Mouse (Mus musculus) liver, adult 2 months (tissue): ENCODE measurements around the gene Mgat2. TPM values are rescaled to one million over a fixed set of nuclear protein-coding genes. Genes with fewer than 3 reads are reported as not detected.
A peak's percentile ranks its signal among the peaks of the same experiment; 100 is the strongest.

ENCODE experiments used
- DNase-seq: peaks from one replicate; pipeline ENCODE4 v3.0.0-alpha.2; 2011; ENCODE audit warnings: low read depth, low spot score; ENCODE audit errors: extremely low read depth
- H3K27ac ChIP-seq: fragments of 200-500 bp; replicated peaks from 2 replicates; pipeline ENCODE4 v1.5.1; 2012; ENCODE audit warnings: low read depth, mild to moderate bottlenecking, control low read depth, inconsistent platforms, low read length; ENCODE audit not compliant: insufficient read depth
- H3K27me3 ChIP-seq: fragments of 200-500 bp; 2 replicates; pipeline ENCODE4 v1.6.1; 2012; ENCODE audit warnings: mild to moderate bottlenecking, moderate library complexity, low read length, inconsistent platforms; ENCODE audit not compliant: control insufficient read depth, insufficient read depth
- H3K36me3 ChIP-seq: fragments of 200-500 bp; 2 replicates; pipeline ENCODE4 v1.6.1; 2012; ENCODE audit warnings: low read length, inconsistent platforms; ENCODE audit not compliant: control insufficient read depth, insufficient read depth
- H3K4me1 ChIP-seq: fragments of 200-500 bp; 2 replicates; pipeline ENCODE4 v1.6.1; 2011; ENCODE audit warnings: low read length; ENCODE audit not compliant: control insufficient read depth, insufficient read depth
- H3K4me3 ChIP-seq: fragments of 200-500 bp; 2 replicates; pipeline ENCODE4 v1.5.1; 2011; ENCODE audit warnings: low read depth, mild to moderate bottlenecking, control low read depth, low read length, moderate library complexity; ENCODE audit not compliant: insufficient read depth
- H3K79me2 ChIP-seq: fragments of 200-500 bp; 2 replicates; pipeline ENCODE4 v1.6.1; 2012; ENCODE audit warnings: inconsistent platforms, mild to moderate bottlenecking, low read length, moderate library complexity; ENCODE audit not compliant: control insufficient read depth, insufficient read depth
- H3K9ac ChIP-seq: fragments of 200-500 bp; 2 replicates; pipeline ENCODE4 v1.6.1; 2012; ENCODE audit warnings: low read depth, mild to moderate bottlenecking, control low read depth, inconsistent platforms, low read length
- CTCF ChIP-seq: fragments of 200-500 bp; IDR thresholded peaks from 2 replicates; pipeline ENCODE4 v1.5.1; 2011; ENCODE audit warnings: low read depth, low read length, control low read depth
- POLR2A ChIP-seq: fragments of 200-500 bp; IDR thresholded peaks from 2 replicates; pipeline ENCODE4 v1.6.1; 2011; ENCODE audit warnings: low read length, control low read depth; ENCODE audit not compliant: insufficient read depth; ENCODE audit errors: extremely low read depth
- WGBS: fragments of 180-500 bp; shearing (Covaris S2); methylation state at CpG from one replicate; pipeline ENCODE4 v1.1.7; 2018; 5-methylcytosine and 5-hydroxymethylcytosine counted together
- polyA plus RNA-seq: library from polyadenylated mRNA; depleted of rRNA; stranded (reverse); fragments of >200 nt; gene quantifications from 2 replicates; pipeline ENCODE4 v1.2.3, GENCODE M21; 2012
- total RNA-seq: library from RNA; depleted of rRNA; stranded (reverse); fragments of >200 nt; gene quantifications from 2 replicates; pipeline ENCODE4 v1.2.3, GENCODE M21; 2014

Gene Mgat2
- total and polyA plus RNA-seq, 2 experiments, result 16.7 to 33.9 TPM

- peak; percentile 58 for DNase-seq
- Histone ChIP-seq H3K79me2 (peaks cover 4% of the 10 kb centered on the region; the same call in 1 of the 2 replicates), H3K9ac (peak within 1 kb of the TSS; percentile 98), H3K4me3 (peak within 1 kb of the TSS; percentile 93), H3K4me1 (peaks cover 5% of the 10 kb centered on the region; the same call in 1 of the 2 replicates), H3K27me3 (no peaks in the 10 kb centered on the region), H3K36me3 (peaks cover 7% of the 10 kb centered on the region), H3K27ac (peak within 1 kb of the TSS; percentile 84)
- TF ChIP-seq POLR2A (peak; percentile 85), CTCF (no peak)
- under 1% methylated on average over 75 of the region's 75 CpGs for WGBS
These were observed 12.8 kb downstream of the Mgat2 start, which contains the start of gene Gm49383 for GRCm38 (mm10) chr12:69196444-69197377. Gm49383 (minus strand) TSS chr12:69197104.

DNA sequence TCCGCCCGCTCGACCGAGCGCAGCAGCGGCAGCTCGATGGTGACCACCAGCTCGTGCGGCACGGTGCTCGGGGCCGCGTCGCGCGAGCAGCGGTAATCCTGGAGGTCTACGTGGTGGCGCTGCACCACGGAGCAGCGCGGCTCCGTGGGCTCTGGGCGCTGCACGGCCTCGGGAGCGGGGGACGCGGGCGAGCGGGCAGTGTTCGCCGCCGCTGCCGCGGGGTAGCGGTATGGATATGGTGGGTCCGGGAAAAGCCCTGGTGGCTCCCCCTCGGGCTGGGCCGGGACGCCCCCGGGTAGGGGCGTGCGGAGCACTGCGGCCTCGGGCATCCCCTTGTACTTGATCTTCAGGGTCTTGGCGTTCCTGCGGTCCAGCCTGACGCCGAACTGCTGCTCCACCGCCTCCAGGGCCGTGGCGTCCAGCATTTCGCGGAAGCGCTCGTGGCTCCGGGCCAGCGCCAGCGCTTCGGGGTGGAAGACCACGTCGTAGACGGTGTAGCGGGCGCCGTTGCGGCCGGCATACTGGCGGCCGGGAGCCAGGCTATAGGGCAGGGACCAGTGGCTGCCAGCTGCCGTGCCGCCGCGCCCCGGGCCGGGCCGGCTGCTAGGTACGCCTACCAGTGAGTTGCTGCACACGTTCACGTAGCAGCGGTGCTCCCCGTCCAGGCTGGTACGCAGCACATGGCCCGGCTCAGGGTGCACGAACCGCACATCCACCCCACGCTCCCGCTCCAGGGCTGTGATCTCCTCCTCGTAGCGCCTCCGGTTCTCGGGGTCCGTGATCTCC, 13.6 kb downstream of the Mgat2 start:
- Histone ChIP-seq H3K79me2 (peaks cover 4% of the 10 kb centered on the region; the same call in 1 of the 2 replicates), H3K4me1 (peaks cover 5% of the 10 kb centered on the region; the same call in 1 of the 2 replicates), H3K9ac (peak overlapping the region; percentile 98), H3K27ac (peak overlapping the region; percentile 84), H3K4me3 (peak overlapping the region; percentile 93), H3K36me3 (peaks cover 7% of the 10 kb centered on the region), H3K27me3 (no peaks in the 10 kb centered on the region)
- DNase-seq, result peak; percentile 35
- no peak for TF ChIP-seq POLR2A
- TF ChIP-seq CTCF, result no peak
- under 1% methylated on average over 92 of the region's 94 CpGs for WGBS

- H3K36me3 ChIP-seq, result peaks cover 7% of the 10 kb centered on the region
- peak within 1 kb of the TSS; percentile 98 for H3K9ac ChIP-seq
- peak within 1 kb of the TSS; percentile 93 for H3K4me3 ChIP-seq
- H3K4me1 ChIP-seq, result peaks cover 5% of the 10 kb centered on the region; the same call in 1 of the 2 replicates
- TF ChIP-seq POLR2A, result no peak
- no peak for TF ChIP-seq CTCF
- peaks cover 4% of the 10 kb centered on the region; the same call in 1 of the 2 replicates for H3K79me2 ChIP-seq
- no peaks in the 10 kb centered on the region for H3K27me3 ChIP-seq
- peak; percentile 56 for DNase-seq
- H3K27ac ChIP-seq, result peak within 1 kb of the TSS; percentile 84
- under 1% methylated on average over 18 of the region's 18 CpGs for WGBS
These were observed 14.2 kb downstream of the Mgat2 start, which contains the start of gene Dnaaf2 for GRCm38 (mm10) chr12:69198164-69198535. Dnaaf2 (minus strand) TSS chr12:69198429.

DNA sequence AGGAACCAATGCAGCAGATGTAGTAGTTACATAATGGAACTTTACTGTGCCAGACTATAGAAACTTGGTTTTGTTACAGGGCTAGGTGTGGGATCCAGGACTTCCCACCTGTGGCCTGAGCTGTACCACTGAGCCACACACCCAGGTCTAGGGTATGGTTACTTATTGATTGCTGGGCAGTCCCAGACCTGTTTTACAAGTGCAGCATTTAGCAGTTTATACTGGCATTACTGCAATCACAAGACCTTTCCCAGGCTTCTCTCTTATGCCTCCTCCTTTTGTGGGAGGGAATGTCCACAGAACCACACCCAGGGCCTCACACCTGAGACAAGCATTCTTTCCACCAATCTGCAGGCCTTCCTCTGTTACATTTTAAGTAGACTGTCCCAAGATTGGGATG, 15.0 kb downstream of the Mgat2 start:
- H3K4me1 ChIP-seq, result peaks cover 5% of the 10 kb centered on the region; the same call in 1 of the 2 replicates
- H3K27me3 ChIP-seq, result no peaks in the 10 kb centered on the region
- no peak overlapping the region for H3K4me3 ChIP-seq
- peaks cover 7% of the 10 kb centered on the region for H3K36me3 ChIP-seq
- no peak overlapping the region for H3K9ac ChIP-seq
- TF ChIP-seq POLR2A (no peak), CTCF (no peak)
- H3K27ac ChIP-seq, result no peak overlapping the region
- H3K79me2 ChIP-seq, result peaks cover 4% of the 10 kb centered on the region; the same call in 1 of the 2 replicates
- no peak for DNase-seq

DNA sequence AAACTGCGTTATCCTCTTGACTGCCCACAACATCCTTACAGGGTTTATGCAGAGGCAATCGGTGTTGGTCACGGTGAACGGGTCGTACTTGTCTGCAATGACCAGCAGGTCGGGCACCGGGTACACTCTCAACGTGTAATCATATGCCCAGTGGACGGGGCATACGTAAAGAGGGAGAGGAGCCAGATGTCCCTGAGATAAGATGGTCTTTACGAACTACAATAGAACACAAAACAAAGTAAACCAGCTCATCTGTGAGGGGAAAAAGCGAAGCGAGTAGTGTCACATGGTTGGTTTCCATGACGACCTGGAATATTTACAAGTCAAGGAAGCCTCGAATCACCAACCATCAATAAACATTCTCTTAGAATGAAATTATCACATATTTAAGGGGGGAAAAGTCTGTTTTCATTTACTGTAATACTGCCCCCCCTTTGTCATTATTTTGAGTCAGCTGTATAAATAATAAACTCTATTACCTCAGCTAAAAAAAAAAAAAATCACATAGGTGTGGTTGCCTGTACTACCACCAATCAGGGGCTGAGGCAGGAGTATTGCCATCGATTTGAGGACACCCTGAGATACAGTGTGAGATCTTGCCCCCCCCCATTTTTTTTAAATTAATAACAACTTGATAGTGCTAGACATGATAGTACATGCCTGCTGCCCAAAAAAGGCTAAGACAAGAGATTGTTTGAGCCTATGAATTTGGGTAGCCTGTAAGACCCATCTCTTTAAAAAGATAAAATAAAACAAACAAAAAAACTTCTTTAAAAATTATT, 20.3 kb downstream of the Mgat2 start, which contains the start of gene Gm49384:
Gene Gm49384, minus strand, starts transcription at position 216 of the 782 bp plus-strand sequence.
- no peak for TF ChIP-seq CTCF
- no peak within 1 kb of the TSS for H3K27ac ChIP-seq
- H3K4me3 ChIP-seq, result no peak within 1 kb of the TSS
- H3K79me2 ChIP-seq, result no peaks in the 10 kb centered on the region
- H3K4me1 ChIP-seq, result no peaks in the 10 kb centered on the region
- WGBS, result 88% methylated on average over 16 of the region's 16 CpGs
- no peak for DNase-seq
- no peak within 1 kb of the TSS for H3K9ac ChIP-seq
- peaks cover 7% of the 10 kb centered on the region for H3K36me3 ChIP-seq
- no peaks in the 10 kb centered on the region for H3K27me3 ChIP-seq
